Mouse (Mus musculus): ENCODE measurements around the gene Snai1. TPM values are rescaled to one million over a fixed set of nuclear protein-coding genes. Genes with fewer than 3 reads are reported as not detected.

The Snai1 gene
- polyA plus RNA-seq, 1 experiment from 2014 or later, result 4.9 TPM

GRCm38 (mm10) chr2:167544004-167544356 lies 6.0 kb downstream of the Snai1 start:
- peaks cover 30% of the 10 kb centered on the region for H3K4me1 ChIP-seq

DNA sequence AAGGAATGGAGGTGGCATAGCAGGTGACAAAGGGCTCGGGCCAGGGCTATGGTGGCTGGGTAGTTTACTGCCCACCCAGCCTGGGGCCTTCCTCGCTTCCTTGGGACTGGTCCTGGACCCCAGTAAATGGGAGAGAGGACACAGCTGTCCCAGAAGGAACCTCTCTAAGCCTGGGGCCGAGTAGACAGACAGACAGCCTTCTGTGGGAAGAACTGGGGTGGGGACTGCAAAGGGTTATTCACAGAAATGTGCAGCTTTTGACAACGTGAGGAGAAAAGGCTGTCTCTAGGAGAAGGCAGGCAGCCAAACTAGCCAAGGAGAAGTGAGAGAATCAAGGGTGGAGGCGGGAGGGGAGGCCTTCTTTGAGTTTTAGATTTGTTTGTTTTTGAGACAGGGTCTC lies 6.5 kb downstream of the Snai1 start:
- Histone ChIP-seq H3K9me3 (replicated peaks) (no peaks in the 10 kb centered on the region), H3K36me3 (peaks cover 4% of the 10 kb centered on the region; the same call in 1 of the 2 replicates), H3K27ac (peak overlapping the region; percentile 75; the same call in 1 of the 2 replicates), H3K9ac (no peak overlapping the region), H3K4me1 (peaks cover 29% of the 10 kb centered on the region), H3K4me2 (no peak overlapping the region), H3K4me3 (no peak overlapping the region), H3K27me3 (replicated peaks) (peaks cover 25% of the 10 kb centered on the region)
- ATAC-seq, result no peak
- 52% methylated on average over 5 of the region's 5 CpGs for WGBS (ENCODE audit: insufficient replicate concordance)

More at GRCm38 (mm10) chr2:167544004-167544356, 6.0 kb downstream of the Snai1 start:
- H3K9me3 ChIP-seq (replicated peaks), result no peaks in the 10 kb centered on the region
- WGBS (ENCODE audit: insufficient replicate concordance), result 33% methylated on average over 4 of the region's 4 CpGs
- peak overlapping the region; percentile 75; the same call in 1 of the 2 replicates for H3K27ac ChIP-seq
- ATAC-seq, result 0 out of 2 replicates have a peak, but pooled peaks have one; percentile 4
- H3K27me3 ChIP-seq (replicated peaks), result peaks cover 30% of the 10 kb centered on the region
- no peak overlapping the region for H3K4me2 ChIP-seq
- H3K4me3 ChIP-seq, result no peak overlapping the region
- H3K36me3 ChIP-seq, result peaks cover 4% of the 10 kb centered on the region; the same call in 1 of the 2 replicates
- H3K9ac ChIP-seq, result no peak overlapping the region

- Histone ChIP-seq H3K27me3 (replicated peaks) (peaks cover 4% of the 10 kb centered on the region), H3K4me2 (no peak overlapping the region), H3K9me3 (replicated peaks) (no peaks in the 10 kb centered on the region), H3K4me3 (no peak overlapping the region), H3K27ac (no peak overlapping the region), H3K4me1 (peaks cover 18% of the 10 kb centered on the region), H3K9ac (no peak overlapping the region), H3K36me3 (peaks cover 4% of the 10 kb centered on the region; the same call in 1 of the 2 replicates)
- 63% methylated on average over 18 of the region's 18 CpGs for WGBS (ENCODE audit: insufficient replicate concordance)
- no peak for ATAC-seq
Observed at GRCm38 (mm10) chr2:167546447-167547195, 8.6 kb downstream of the Snai1 start.

DNA sequence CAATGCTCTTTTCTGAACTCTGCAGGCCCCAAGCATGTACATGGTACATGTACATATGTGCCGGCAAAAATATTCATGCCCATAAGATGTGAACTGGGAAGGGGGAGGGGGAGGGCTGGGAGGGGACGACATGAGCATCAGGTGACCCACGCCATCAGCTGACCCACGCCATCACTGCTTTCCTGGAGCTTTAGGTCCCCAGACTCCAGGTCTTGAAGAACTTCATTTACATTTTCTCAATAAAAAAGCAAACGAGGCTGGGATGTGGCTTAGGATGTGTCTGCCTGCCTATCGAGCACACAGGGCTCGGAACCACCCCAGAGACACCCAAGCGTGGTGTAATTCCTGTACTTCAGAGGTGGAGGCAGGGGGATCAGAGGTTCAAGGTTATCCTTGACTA lies 9.4 kb downstream of the Snai1 start:
- Histone ChIP-seq H3K9me3 (replicated peaks) (no peaks in the 10 kb centered on the region), H3K27ac (no peak overlapping the region), H3K27me3 (replicated peaks) (no peaks in the 10 kb centered on the region), H3K4me2 (no peak overlapping the region), H3K9ac (no peak overlapping the region), H3K4me3 (no peak overlapping the region), H3K36me3 (peaks cover under 1% of the 10 kb centered on the region; the same call in 1 of the 2 replicates), H3K4me1 (peaks cover 12% of the 10 kb centered on the region)
- ATAC-seq, result no peak
- 75% methylated on average over 8 of the region's 8 CpGs for WGBS (ENCODE audit: insufficient replicate concordance)

GRCm38 (mm10) chr2:167548961-167549360 lies 11.0 kb downstream of the Snai1 start:
- H3K27ac ChIP-seq, result no peak overlapping the region
- H3K4me2 ChIP-seq, result no peak overlapping the region
- 52% methylated on average over 7 of the region's 7 CpGs for WGBS (ENCODE audit: insufficient replicate concordance)
- no peak overlapping the region for H3K4me3 ChIP-seq
- H3K36me3 ChIP-seq, result no peaks in the 10 kb centered on the region
- H3K9ac ChIP-seq, result no peak overlapping the region
- H3K9me3 ChIP-seq (replicated peaks), result no peaks in the 10 kb centered on the region
- no peak for ATAC-seq
- peaks cover 9% of the 10 kb centered on the region; the same call in 1 of the 2 replicates for H3K4me1 ChIP-seq
- H3K27me3 ChIP-seq (replicated peaks), result peaks cover 8% of the 10 kb centered on the region; the same call in 1 of the 2 replicates

- Histone ChIP-seq H3K36me3 (no peaks in the 10 kb centered on the region), H3K9ac (no peak overlapping the region), H3K27me3 (replicated peaks) (peaks cover 13% of the 10 kb centered on the region; the same call in 1 of the 2 replicates), H3K4me1 (peaks cover 9% of the 10 kb centered on the region; the same call in 1 of the 2 replicates), H3K4me3 (no peak overlapping the region), H3K4me2 (no peak overlapping the region), H3K27ac (no peak overlapping the region), H3K9me3 (replicated peaks) (no peaks in the 10 kb centered on the region)
- ATAC-seq, result no peak
- 67% methylated on average over 8 of the region's 8 CpGs for WGBS (ENCODE audit: insufficient replicate concordance)
Observed at GRCm38 (mm10) chr2:167550341-167550854, 12.4 kb downstream of the Snai1 start.

DNA sequence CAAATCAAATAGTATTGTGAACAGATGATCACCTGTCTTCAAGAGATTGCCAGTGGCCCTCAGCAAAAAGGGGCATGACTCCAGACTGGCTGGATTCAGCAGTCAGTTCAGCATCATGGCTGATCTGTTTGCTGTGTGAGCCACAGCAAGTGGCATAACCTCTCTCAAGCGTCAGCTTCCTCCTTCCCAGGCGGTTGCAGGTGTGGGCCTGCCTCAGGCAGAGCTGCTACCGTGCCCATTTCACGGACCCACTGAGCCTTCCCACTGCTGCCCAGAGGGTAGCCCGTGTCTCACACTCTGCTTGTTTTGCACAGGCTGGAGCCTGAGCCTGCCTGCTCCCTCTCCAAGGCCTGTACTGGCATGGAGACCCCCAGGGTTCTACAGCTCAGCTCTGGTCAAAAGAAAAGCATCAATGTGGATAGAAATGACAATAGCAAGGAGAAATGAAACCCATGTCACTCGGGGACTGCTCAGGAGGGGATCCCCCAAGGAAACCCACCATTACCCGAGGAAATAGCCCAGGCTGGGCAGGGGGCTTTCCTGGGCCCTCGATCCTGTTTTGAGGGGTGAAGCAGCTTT lies 13.4 kb downstream of the Snai1 start:
- WGBS (ENCODE audit: insufficient replicate concordance), result 56% methylated on average over 8 of the region's 8 CpGs
- Histone ChIP-seq H3K9me3 (replicated peaks) (no peaks in the 10 kb centered on the region), H3K4me1 (peaks cover 9% of the 10 kb centered on the region; the same call in 1 of the 2 replicates), H3K36me3 (no peaks in the 10 kb centered on the region), H3K4me3 (no peak overlapping the region), H3K9ac (no peak overlapping the region), H3K4me2 (no peak overlapping the region), H3K27ac (no peak overlapping the region), H3K27me3 (replicated peaks) (peaks cover 13% of the 10 kb centered on the region; the same call in 1 of the 2 replicates)
- no peak for ATAC-seq

- H3K27ac ChIP-seq, result no peak overlapping the region
- H3K4me3 ChIP-seq, result no peak overlapping the region
- peaks cover 9% of the 10 kb centered on the region; the same call in 1 of the 2 replicates for H3K4me1 ChIP-seq
- 66% methylated on average over 4 of the region's 4 CpGs for WGBS (ENCODE audit: insufficient replicate concordance)
- H3K27me3 ChIP-seq (replicated peaks), result peaks cover 17% of the 10 kb centered on the region
- no peak overlapping the region for H3K4me2 ChIP-seq
- no peak for ATAC-seq
- H3K36me3 ChIP-seq, result no peaks in the 10 kb centered on the region
- H3K9me3 ChIP-seq (replicated peaks), result no peaks in the 10 kb centered on the region
- no peak overlapping the region for H3K9ac ChIP-seq
Observed at GRCm38 (mm10) chr2:167552292-167552691, 14.3 kb downstream of the Snai1 start.

- ATAC-seq, result no peak; the same call in 1 of the 2 replicates
- WGBS (ENCODE audit: insufficient replicate concordance), result 38% methylated on average over 11 of the region's 11 CpGs
- no peaks in the 10 kb centered on the region for H3K36me3 ChIP-seq
Observed at GRCm38 (mm10) chr2:167552927-167553402, 15.0 kb downstream of the Snai1 start.

GRCm38 (mm10) chr2:167555766-167556165 lies 17.8 kb downstream of the Snai1 start:
- Histone ChIP-seq H3K4me2 (no peak overlapping the region), H3K9ac (no peak overlapping the region), H3K36me3 (no peaks in the 10 kb centered on the region), H3K27me3 (replicated peaks) (peaks cover 51% of the 10 kb centered on the region), H3K4me3 (no peak overlapping the region), H3K27ac (no peak overlapping the region), H3K9me3 (replicated peaks) (no peaks in the 10 kb centered on the region), H3K4me1 (peaks cover 19% of the 10 kb centered on the region)
- WGBS (ENCODE audit: insufficient replicate concordance), result 67% methylated on average over 5 of the region's 5 CpGs
- no peak for ATAC-seq

More at GRCm38 (mm10) chr2:167552927-167553402, 15.0 kb downstream of the Snai1 start:
- Histone ChIP-seq H3K4me2 (no peak overlapping the region), H3K4me1 (peaks cover 9% of the 10 kb centered on the region; the same call in 1 of the 2 replicates), H3K4me3 (no peak overlapping the region), H3K9me3 (replicated peaks) (no peaks in the 10 kb centered on the region), H3K27ac (no peak overlapping the region), H3K27me3 (replicated peaks) (peaks cover 23% of the 10 kb centered on the region), H3K9ac (no peak overlapping the region)

- H3K4me3 ChIP-seq, result no peak overlapping the region
- 15% methylated on average over 27 of the region's 27 CpGs for WGBS (ENCODE audit: insufficient replicate concordance)
- ATAC-seq, result no peak
Observed at GRCm38 (mm10) chr2:167559413-167559812, 21.4 kb downstream of the Snai1 start.

GRCm38 (mm10) chr2:167562101-167562500 lies 24.1 kb downstream of the Snai1 start:
- no peak overlapping the region for H3K4me3 ChIP-seq
- 43% methylated on average over 8 of the region's 8 CpGs for WGBS (ENCODE audit: insufficient replicate concordance)
- no peak overlapping the region for H3K4me2 ChIP-seq
- no peaks in the 10 kb centered on the region for H3K36me3 ChIP-seq
- no peak for ATAC-seq
- peaks cover 73% of the 10 kb centered on the region for H3K27me3 ChIP-seq (replicated peaks)
- peak overlapping the region; percentile 27; the same call in 1 of the 2 replicates for H3K27ac ChIP-seq
- H3K4me1 ChIP-seq, result peaks cover 27% of the 10 kb centered on the region
- no peaks in the 10 kb centered on the region for H3K9me3 ChIP-seq (replicated peaks)
- H3K9ac ChIP-seq, result no peak overlapping the region

More at GRCm38 (mm10) chr2:167559413-167559812, 21.4 kb downstream of the Snai1 start:
- no peak overlapping the region for H3K9ac ChIP-seq
- peaks cover 19% of the 10 kb centered on the region for H3K4me1 ChIP-seq
- H3K36me3 ChIP-seq, result no peaks in the 10 kb centered on the region
- peak overlapping the region; percentile 45 for H3K4me2 ChIP-seq
- H3K27ac ChIP-seq, result no peak overlapping the region
- no peaks in the 10 kb centered on the region for H3K9me3 ChIP-seq (replicated peaks)
- peaks cover 73% of the 10 kb centered on the region for H3K27me3 ChIP-seq (replicated peaks)
